Mouse (Mus musculus): Measurements from ENCODE around the gene Uvssa.

Uvssa gene

DNA sequence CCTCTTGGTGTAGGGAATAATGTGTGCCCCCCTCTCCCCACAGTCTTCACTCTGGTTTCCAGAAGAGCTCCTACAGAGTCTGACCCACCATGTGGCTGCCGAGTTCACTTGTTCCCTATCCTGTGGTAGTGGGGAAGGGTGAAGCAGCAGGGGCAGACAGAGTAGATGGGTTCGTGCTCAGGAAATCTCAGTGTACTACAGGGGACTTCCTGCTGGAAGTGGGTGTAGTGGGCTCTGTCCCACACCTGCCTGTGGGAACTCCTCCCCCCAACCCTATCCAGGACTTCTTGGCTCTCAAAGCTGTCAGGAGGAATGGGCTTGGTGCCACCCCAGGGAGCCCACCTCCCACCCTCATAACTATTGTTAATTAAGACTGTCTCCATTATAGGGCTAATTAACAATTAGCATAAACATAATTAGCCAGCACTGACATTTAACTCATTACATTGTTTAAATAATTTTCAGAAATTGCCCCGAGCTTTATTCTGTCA is 79.8 kb downstream of the Uvssa start:
- no peak for DNase-seq

DNA sequence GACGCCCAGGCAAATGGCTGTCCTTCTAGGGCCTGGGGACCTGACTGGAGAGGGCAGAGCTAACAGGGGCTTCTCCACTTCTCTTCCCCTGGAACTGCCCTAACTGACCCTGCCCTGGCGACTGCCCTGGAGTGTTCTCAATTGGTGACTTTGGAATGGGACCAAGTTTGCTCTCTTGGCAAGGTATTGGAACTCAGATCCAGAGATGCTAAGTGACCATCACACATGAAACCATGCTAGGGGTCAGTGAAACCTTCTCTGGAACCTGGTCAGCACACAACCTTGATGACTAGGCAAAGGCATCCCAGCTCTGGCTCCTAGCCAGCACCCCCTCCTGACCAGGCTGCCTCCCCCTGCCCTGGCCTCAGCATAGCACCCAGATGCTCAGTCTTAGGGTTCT is 80.8 kb downstream of the Uvssa start:
- DNase-seq: no peak

DNA sequence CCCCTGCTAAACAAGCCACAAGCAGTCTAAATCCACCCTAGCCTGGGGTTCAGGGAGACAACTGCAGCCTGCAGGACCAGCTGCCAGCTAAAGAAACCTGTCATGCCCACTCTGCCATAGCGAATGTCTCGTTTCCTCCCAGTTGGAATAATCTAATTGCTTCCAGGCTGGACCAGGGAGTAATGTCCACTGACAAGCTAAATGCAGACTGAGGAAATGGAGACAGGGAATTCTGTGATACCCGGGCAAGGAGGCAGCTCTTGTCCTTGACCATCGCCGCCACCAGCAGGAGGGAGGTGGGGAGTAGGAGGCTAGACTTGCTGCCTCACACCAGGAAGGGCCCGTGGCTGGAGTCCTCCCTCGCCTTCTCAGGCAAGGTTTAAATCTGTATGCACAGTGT is 86.0 kb downstream of the Uvssa start:
- no peak for DNase-seq

DNA sequence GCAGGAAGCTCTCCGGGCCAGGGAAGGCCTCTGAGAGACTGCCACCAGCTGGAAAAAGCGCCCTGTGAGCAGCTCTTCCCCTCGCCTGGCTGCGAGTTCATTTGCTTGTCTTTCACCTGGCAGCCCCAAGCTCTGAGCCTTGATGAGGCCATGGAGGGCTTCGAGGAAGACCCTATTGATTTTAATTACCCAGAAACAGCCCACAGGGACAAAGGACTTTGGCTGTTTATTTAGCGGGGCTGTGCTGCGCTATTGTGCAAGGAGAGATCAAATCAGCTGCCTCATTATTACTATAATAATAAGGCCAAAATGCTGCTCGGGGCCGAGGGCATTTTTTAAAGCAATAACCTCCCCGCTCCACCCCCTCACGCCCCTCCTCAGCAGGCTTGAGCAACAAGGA is 87.1 kb downstream of the Uvssa start:
- DNase-seq: no peak

Measured in thymus, postnatal 14 days (tissue).